Mouse (Mus musculus) intestine, postnatal 0 days (tissue): ENCODE measurements around the gene Pde11a. TPM values are rescaled to one million over a fixed set of nuclear protein-coding genes. Genes with fewer than 3 reads are reported as not detected.
A peak's percentile ranks its signal among the peaks of the same experiment; 100 is the strongest.

Experiments used
- ATAC-seq: fragments of 200-750 bp; cut with Nextera tagmentation; 2 replicates; pipeline ENCODE4 v1.8.0; 2017; ENCODE audit warnings: mild to moderate bottlenecking, moderate TSS enrichment, moderate library complexity
- H3K27ac ChIP-seq: fragments of 300-500 bp; sonication (generic); 2 replicates; pipeline ENCODE4 v1.5.1; 2014; ENCODE audit warnings: mild to moderate bottlenecking, low read depth, low read length, moderate library complexity
- H3K27me3 ChIP-seq: fragments of 300-500 bp; sonication (generic); replicated peaks from 2 replicates; pipeline ENCODE4 v1.6.1; 2014; ENCODE audit warnings: low read length, mixed read lengths; ENCODE audit not compliant: control insufficient read depth, insufficient read depth
- H3K36me3 ChIP-seq: fragments of 300-500 bp; sonication (generic); 2 replicates; pipeline ENCODE4 v1.6.1; 2014; ENCODE audit warnings: mild to moderate bottlenecking, moderate library complexity; ENCODE audit not compliant: control insufficient read depth, insufficient read depth
- H3K4me1 ChIP-seq: fragments of 300-500 bp; sonication (generic); replicated peaks from 2 replicates; pipeline ENCODE4 v1.6.1; 2014; ENCODE audit warnings: antibody characterized with exemption, low read length, mixed read lengths; ENCODE audit not compliant: control insufficient read depth, insufficient read depth
- H3K4me2 ChIP-seq: fragments of 300-500 bp; sonication (generic); replicated peaks from 2 replicates; pipeline ENCODE4 v1.6.1; 2014; ENCODE audit warnings: low read depth, mild to moderate bottlenecking, moderate library complexity
- H3K4me3 ChIP-seq: fragments of 300-500 bp; sonication (generic); 2 replicates; pipeline ENCODE4 v1.5.1; 2014; ENCODE audit warnings: low read depth, low read length
- H3K9ac ChIP-seq: fragments of 300-500 bp; sonication (generic); 2 replicates; pipeline ENCODE4 v1.6.1; 2014; ENCODE audit warnings: mild to moderate bottlenecking, low read depth, low read length
- H3K9me3 ChIP-seq: fragments of 300-500 bp; sonication (generic); 2 replicates; pipeline ENCODE4 v1.6.1; 2016; ENCODE audit warnings: mixed run types; ENCODE audit not compliant: control insufficient read depth
- CTCF ChIP-seq: sonication (generic); IDR thresholded peaks from 2 replicates; pipeline ENCODE4 v1.5.1; 2016; ENCODE audit warnings: low read depth, mild to moderate bottlenecking, control low read depth, antibody characterized with exemption, moderate library complexity
- WGBS: fragments of 180-500 bp; shearing (Covaris S2); extraction: QIAGEN DNeasy Blood & Tissue Kit; methylation state at CpG from one replicate; pipeline ENCODE4 v1.1.7; 2014; 5-methylcytosine and 5-hydroxymethylcytosine counted together
- polyA plus RNA-seq: library from polyadenylated mRNA; unstranded; fragments of >200 nt; fragmentation: Nextera tagmentation; extraction: Ambion mirVana; gene quantifications from 2 replicates; pipeline ENCODE4 v1.2.1, GENCODE M21; 2015

Gene Pde11a
- polyA plus RNA-seq, 1 experiment from 2014 or later = 0.17 TPM

- Histone ChIP-seq H3K4me2 (no peak overlapping the region), H3K36me3 (no peaks in the 10 kb centered on the region), H3K4me3 (no peak overlapping the region), H3K27me3 (no peaks in the 10 kb centered on the region), H3K27ac (no peak overlapping the region), H3K9ac (no peak overlapping the region), H3K4me1 (no peaks in the 10 kb centered on the region), H3K9me3 (no peaks in the 10 kb centered on the region)
- 83% methylated on average over 10 of the region's 10 CpGs for WGBS
- no peak for TF ChIP-seq CTCF
- no peak for ATAC-seq
Observed at GRCm38 (mm10) chr2:76042210-76042609, 296.4 kb downstream of the Pde11a start.

GRCm38 (mm10) chr2:76040116-76040515, 298.5 kb downstream of the Pde11a start:
- Histone ChIP-seq H3K4me2 (no peak overlapping the region), H3K27me3 (no peaks in the 10 kb centered on the region), H3K4me1 (no peaks in the 10 kb centered on the region), H3K27ac (no peak overlapping the region), H3K36me3 (no peaks in the 10 kb centered on the region), H3K9me3 (no peaks in the 10 kb centered on the region), H3K4me3 (no peak overlapping the region), H3K9ac (no peak overlapping the region)
- TF ChIP-seq CTCF = no peak
- ATAC-seq = no peak
- WGBS = 92% methylated on average over 7 of the region's 7 CpGs

GRCm38 (mm10) chr2:76030080-76030479, 308.5 kb downstream of the Pde11a start:
- H3K27me3 ChIP-seq = no peaks in the 10 kb centered on the region
- 64% methylated on average over 8 of the region's 8 CpGs for WGBS
- no peak overlapping the region for H3K9ac ChIP-seq
- ATAC-seq = no peak
- no peaks in the 10 kb centered on the region for H3K4me1 ChIP-seq
- H3K4me3 ChIP-seq = no peak overlapping the region
- no peak overlapping the region for H3K4me2 ChIP-seq
- no peak overlapping the region for H3K27ac ChIP-seq
- H3K36me3 ChIP-seq = no peaks in the 10 kb centered on the region
- H3K9me3 ChIP-seq = no peaks in the 10 kb centered on the region
- no peak for TF ChIP-seq CTCF

DNA sequence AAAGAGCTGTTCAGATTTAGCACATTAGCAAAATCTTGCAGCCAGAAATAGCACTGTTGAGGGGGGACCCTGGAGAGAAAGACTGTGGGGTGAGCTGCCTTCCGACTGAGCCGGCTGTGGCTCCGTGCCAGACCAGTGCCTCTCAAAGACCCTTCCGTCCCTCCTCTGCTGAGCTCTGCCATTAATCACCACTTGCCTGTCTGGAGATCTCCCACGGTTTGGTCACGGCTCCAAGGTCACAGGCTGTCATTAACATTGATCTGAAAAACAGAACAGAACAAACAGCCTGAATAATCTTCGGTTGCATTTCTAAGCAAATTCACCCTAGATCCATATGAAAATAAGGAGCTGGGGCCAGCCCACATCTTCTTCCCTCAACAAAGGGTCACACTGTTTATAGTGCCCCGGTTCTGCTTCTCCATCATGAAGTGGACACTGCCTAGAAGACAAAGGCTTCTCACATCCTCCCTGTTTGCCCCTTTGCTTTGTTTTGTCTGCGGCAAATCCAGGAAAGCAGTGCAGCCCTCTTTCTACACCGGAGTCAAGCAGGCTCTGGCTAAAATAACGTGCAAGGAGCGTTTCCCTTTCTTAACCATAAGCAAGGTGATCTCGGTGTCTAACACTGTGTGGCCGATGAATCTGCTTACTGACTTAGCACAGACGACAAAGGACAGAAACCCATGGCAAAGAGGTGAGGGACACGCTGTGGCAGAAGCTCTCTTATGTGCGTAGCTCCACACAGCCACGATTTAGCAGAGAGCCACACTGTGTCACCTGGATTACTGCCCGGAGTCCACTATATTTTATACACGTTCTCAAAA, 309.3 kb downstream of the Pde11a start:
- H3K9ac ChIP-seq = no peak overlapping the region
- no peaks in the 10 kb centered on the region for H3K27me3 ChIP-seq
- no peaks in the 10 kb centered on the region for H3K36me3 ChIP-seq
- no peaks in the 10 kb centered on the region for H3K4me1 ChIP-seq
- no peak for ATAC-seq
- H3K9me3 ChIP-seq = no peaks in the 10 kb centered on the region
- H3K4me2 ChIP-seq = peak overlapping the region; percentile 30; the same call in 1 of the 2 replicates
- H3K27ac ChIP-seq = no peak overlapping the region
- 30% methylated on average over 20 of the region's 20 CpGs for WGBS
- no peak for TF ChIP-seq CTCF
- H3K4me3 ChIP-seq = no peak overlapping the region

GRCm38 (mm10) chr2:76016890-76017289, 321.7 kb downstream of the Pde11a start:
- H3K4me3 ChIP-seq = no peak overlapping the region
- ATAC-seq = no peak
- TF ChIP-seq CTCF = no peak

GRCm38 (mm10) chr2:76016136-76016535, 322.4 kb downstream of the Pde11a start:
- Histone ChIP-seq H3K36me3 (no peaks in the 10 kb centered on the region), H3K4me3 (no peak overlapping the region), H3K9me3 (no peaks in the 10 kb centered on the region), H3K9ac (no peak overlapping the region), H3K27ac (no peak overlapping the region), H3K4me2 (no peak overlapping the region), H3K27me3 (no peaks in the 10 kb centered on the region), H3K4me1 (no peaks in the 10 kb centered on the region)
- ATAC-seq = no peak
- 63% methylated on average over 8 of the region's 8 CpGs for WGBS
- TF ChIP-seq CTCF = no peak

More at GRCm38 (mm10) chr2:76016890-76017289, 321.7 kb downstream of the Pde11a start:
- H3K9me3 ChIP-seq = no peaks in the 10 kb centered on the region
- 33% methylated on average over 7 of the region's 7 CpGs for WGBS
- no peaks in the 10 kb centered on the region for H3K36me3 ChIP-seq
- no peaks in the 10 kb centered on the region for H3K4me1 ChIP-seq
- no peak overlapping the region for H3K9ac ChIP-seq
- no peak overlapping the region for H3K4me2 ChIP-seq
- H3K27ac ChIP-seq = no peak overlapping the region
- no peaks in the 10 kb centered on the region for H3K27me3 ChIP-seq
